Mouse (Mus musculus): ENCODE measurements at regions not wholly inside any gene's neighbourhood (a gene's known extent, or its start where the extent isn't known, plus 50 kb on each side); places are given as distances from the start of the nearest gene placed in this dataset.

GRCm38 (mm10) chr13:6251025-6251862 lies 296.7 kb upstream of the Pitrm1 start:
- intact Hi-C loops (cut with DNase I), result no loop called here
- DNase-seq, result peak; percentile 4 to 12

- DNase-seq, result no peak
- intact Hi-C loops (cut with DNase I), result no loop called here
Observed at GRCm38 (mm10) chr13:6252100-6252499, 295.8 kb upstream of the Pitrm1 start.

GRCm38 (mm10) chr13:6255303-6255702 lies 292.6 kb upstream of the Pitrm1 start:
- intact Hi-C loops (cut with DNase I), result no loop called here

GRCm38 (mm10) chr13:6255728-6256496 lies 292.0 kb upstream of the Pitrm1 start:
- intact Hi-C loops (cut with DNase I), result no loop called here
- no peak for DNase-seq

More at GRCm38 (mm10) chr13:6255303-6255702, 292.6 kb upstream of the Pitrm1 start:
- peak in 1 of 2 experiments; percentile 10 for DNase-seq

- no peak for DNase-seq
- intact Hi-C loops (cut with DNase I), result no loop called here
Observed at GRCm38 (mm10) chr13:6258456-6258855, 289.5 kb upstream of the Pitrm1 start.

- intact Hi-C loops (cut with DNase I), result no loop called here
- no peak for DNase-seq
Observed at GRCm38 (mm10) chr13:6260321-6260865, 287.6 kb upstream of the Pitrm1 start.

GRCm38 (mm10) chr13:6261458-6261857 lies 286.5 kb upstream of the Pitrm1 start:
- intact Hi-C loops (cut with DNase I), result no loop called here
- DNase-seq, result no peak

- DNase-seq, result no peak
- intact Hi-C loops (cut with DNase I), result no loop called here
Observed at GRCm38 (mm10) chr13:6270546-6270945, 277.4 kb upstream of the Pitrm1 start.

- intact Hi-C loops (cut with DNase I), result no loop called here
- DNase-seq, result no peak
Observed at GRCm38 (mm10) chr13:6272932-6273331, 275.0 kb upstream of the Pitrm1 start.

- DNase-seq, result no peak
- intact Hi-C loops (cut with DNase I), result loop anchor here (10.0 kb wide), 1 partner anchor 1615 kb away; no protein-coding TSS in a partner anchor
Observed at GRCm38 (mm10) chr13:6280073-6280472, 267.9 kb upstream of the Pitrm1 start.

GRCm38 (mm10) chr13:6288109-6288508 lies 259.8 kb upstream of the Pitrm1 start:
- no peak for DNase-seq
- intact Hi-C loops (cut with DNase I), result loop anchor here (10.0 kb wide), 1 partner anchor 1623 kb away; no protein-coding TSS in a partner anchor

- intact Hi-C loops (cut with DNase I), result no loop called here
- no peak for DNase-seq
Observed at GRCm38 (mm10) chr13:6292098-6292497, 255.9 kb upstream of the Pitrm1 start.

GRCm38 (mm10) chr13:6305718-6306117 lies 242.2 kb upstream of the Pitrm1 start:
- no peak for DNase-seq
- intact Hi-C loops (cut with DNase I), result no loop called here

GRCm38 (mm10) chr13:6306616-6306988 lies 241.3 kb upstream of the Pitrm1 start:
- intact Hi-C loops (cut with DNase I), result no loop called here

GRCm38 (mm10) chr13:6306989-6307917 lies 240.7 kb upstream of the Pitrm1 start:
- intact Hi-C loops (cut with DNase I), result no loop called here
- DNase-seq, result no peak

More at GRCm38 (mm10) chr13:6306616-6306988, 241.3 kb upstream of the Pitrm1 start:
- no peak for DNase-seq

- no peak for DNase-seq
- intact Hi-C loops (cut with DNase I), result no loop called here
Observed at GRCm38 (mm10) chr13:6316201-6316600, 231.7 kb upstream of the Pitrm1 start.

GRCm38 (mm10) chr13:6323948-6324347 lies 224.0 kb upstream of the Pitrm1 start:
- no peak for DNase-seq
- intact Hi-C loops (cut with DNase I), result no loop called here

- DNase-seq, result no peak
- intact Hi-C loops (cut with DNase I), result no loop called here
Observed at GRCm38 (mm10) chr13:6330320-6330950, 217.5 kb upstream of the Pitrm1 start.

GRCm38 (mm10) chr13:6340157-6340556 lies 207.8 kb upstream of the Pitrm1 start:
- intact Hi-C loops (cut with DNase I), result no loop called here
- no peak for DNase-seq

Data from heart, postnatal 14 days (tissue).